Mouse (Mus musculus) lung, postnatal 0 days (tissue): ENCODE data around the gene Nat8f5. TPM values are rescaled to one million over a fixed set of nuclear protein-coding genes. Genes with fewer than 3 reads are reported as not detected.
"Not testable (repeated sequence)": the region's sequence is repeated elsewhere in the genome, so short reads cannot be mapped to it uniquely, and the experiment has no call there.

Experiments
- ATAC-seq: fragments of 200-750 bp; cut with Nextera tagmentation; 2 replicates; pipeline ENCODE4 v1.8.0; 2017; ENCODE audit warnings: moderate library complexity
- DNase-seq: peaks from one replicate; pipeline ENCODE4 v3.0.0-alpha.2; 2016; ENCODE audit warnings: low spot score
- H3K27ac ChIP-seq: fragments of 300-500 bp; sonication (generic); 2 replicates; pipeline ENCODE4 v1.5.1; 2014; ENCODE audit warnings: antibody characterized with exemption, mild to moderate bottlenecking, low read length, mixed read lengths
- H3K27me3 ChIP-seq: fragments of 300-500 bp; sonication (generic); replicated peaks from 2 replicates; pipeline ENCODE4 v1.6.1; 2014; ENCODE audit warnings: low read length, mixed read lengths; ENCODE audit not compliant: insufficient read depth
- H3K36me3 ChIP-seq: fragments of 300-500 bp; sonication (generic); 2 replicates; pipeline ENCODE4 v1.6.1; 2014; ENCODE audit warnings: low read length, mixed read lengths; ENCODE audit not compliant: insufficient read depth
- H3K4me1 ChIP-seq: fragments of 300-500 bp; sonication (generic); 2 replicates; pipeline ENCODE4 v1.6.1; 2014; ENCODE audit warnings: antibody characterized with exemption, low read depth, low read length, mixed read lengths; ENCODE audit not compliant: insufficient read depth
- H3K4me2 ChIP-seq: fragments of 300-500 bp; sonication (generic); replicated peaks from 2 replicates; pipeline ENCODE4 v1.6.1; 2014; ENCODE audit warnings: low read depth, mild to moderate bottlenecking, low read length, moderate library complexity, mixed read lengths
- H3K4me3 ChIP-seq: fragments of 300-500 bp; sonication (generic); 2 replicates; pipeline ENCODE4 v1.5.1; 2014; ENCODE audit warnings: low read depth, low read length
- H3K9ac ChIP-seq: fragments of 300-500 bp; sonication (generic); replicated peaks from 2 replicates; pipeline ENCODE4 v1.6.1; 2014; ENCODE audit warnings: low read depth, mild to moderate bottlenecking
- H3K9me3 ChIP-seq: fragments of 300-500 bp; sonication (generic); 2 replicates; pipeline ENCODE4 v1.6.1; 2016; ENCODE audit warnings: low read length, mixed read lengths
- CTCF ChIP-seq: IDR thresholded peaks from 2 replicates; pipeline ENCODE4 v1.5.1; 2016; ENCODE audit warnings: antibody characterized with exemption, mild to moderate bottlenecking
- EP300 ChIP-seq: IDR thresholded peaks from 2 replicates; pipeline ENCODE4 v1.6.1; 2016; ENCODE audit warnings: antibody characterized with exemption, mild to moderate bottlenecking, control low read depth
- WGBS: fragments of 180-500 bp; shearing (Covaris S2); extraction: QIAGEN DNeasy Blood & Tissue Kit; methylation state at CpG from one replicate; pipeline ENCODE4 v1.1.7; 2014; 5-methylcytosine and 5-hydroxymethylcytosine counted together
- polyA plus RNA-seq: library from polyadenylated mRNA; unstranded; fragments of >200 nt; fragmentation: Nextera tagmentation; extraction: Ambion mirVana; gene quantifications from 2 replicates; pipeline ENCODE4 v1.2.1, GENCODE M21; 2015

Nat8f5 gene
- polyA plus RNA-seq = 0.19 TPM in 1 of 2 replicates, not detected in the other

DNA sequence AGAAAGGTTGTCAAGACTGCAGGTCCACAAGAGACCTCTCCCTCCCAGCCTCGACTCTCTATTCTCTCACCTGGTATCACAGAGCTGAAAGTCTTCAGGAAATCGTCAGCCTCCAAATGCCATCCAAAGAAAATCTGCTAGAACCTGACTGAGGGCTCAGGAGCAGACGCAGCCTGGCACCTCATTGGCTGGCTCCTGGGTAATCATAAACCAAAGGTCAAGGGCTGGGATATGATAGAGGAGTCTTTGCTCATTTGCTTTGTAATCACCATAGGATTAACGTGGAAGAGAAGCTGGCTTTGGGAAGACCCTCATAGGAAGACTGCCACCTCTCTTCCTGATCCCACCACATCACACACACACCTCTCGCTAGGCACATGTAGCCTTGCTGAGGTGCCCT, at the start of gene Nat8f5, which contains the start of gene Nat8f6:
Gene Nat8f5, minus strand, starts transcription at position 136 of the 400 bp plus-strand sequence.
Gene Nat8f6, minus strand, starts transcription at position 118 of the 400 bp plus-strand sequence.
- H3K9me3 ChIP-seq = no peaks in the 10 kb centered on the region
- WGBS = 79% methylated on average over 5 of the region's 5 CpGs

DNA sequence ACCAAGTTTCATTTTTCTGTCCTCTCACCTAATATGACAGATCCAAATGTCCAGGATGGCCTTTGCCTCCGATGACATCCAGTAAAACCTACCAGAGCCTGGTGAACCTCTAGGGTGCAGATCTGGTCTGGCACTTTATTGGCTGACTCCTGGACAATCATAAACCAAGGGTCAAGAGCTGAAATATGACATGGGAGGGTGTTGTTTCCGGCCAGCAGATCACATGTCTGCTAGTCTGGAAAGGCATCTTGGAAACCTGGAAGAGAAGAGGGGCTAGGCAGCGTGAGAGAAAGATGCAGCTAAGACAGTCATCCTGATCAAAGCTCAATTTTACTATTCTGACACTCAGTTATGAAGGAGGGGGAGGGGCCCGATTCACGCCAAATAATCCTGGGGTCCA, 48.2 kb upstream of the Nat8f5 start, which contains the start of gene Nat8f2:
Gene Nat8f2, minus strand, starts transcription at position 153 of the 400 bp plus-strand sequence.
- 53% methylated on average over 5 of the region's 5 CpGs for WGBS
- H3K9me3 ChIP-seq, H3K4me3 ChIP-seq, H3K27ac ChIP-seq, ATAC-seq, H3K4me2 ChIP-seq, H3K4me1 ChIP-seq, DNase-seq, H3K9ac ChIP-seq, H3K36me3 ChIP-seq, H3K27me3 ChIP-seq: not testable (repeated sequence)

More for the DNA sequence above, at the start of gene Nat8f5, which contains the start of gene Nat8f6:
- Histone ChIP-seq H3K4me3 (no peak within 1 kb of the TSS), H3K27me3 (no peaks in the 10 kb centered on the region), H3K4me1 (no peaks in the 10 kb centered on the region), H3K36me3 (no peaks in the 10 kb centered on the region), H3K9ac (no peak within 1 kb of the TSS), H3K4me2 (no peak within 1 kb of the TSS), H3K27ac (no peak within 1 kb of the TSS)
- DNase-seq (no peak), ATAC-seq (no peak)
- TF ChIP-seq EP300 = no peak
- TF ChIP-seq CTCF = no peak

DNA sequence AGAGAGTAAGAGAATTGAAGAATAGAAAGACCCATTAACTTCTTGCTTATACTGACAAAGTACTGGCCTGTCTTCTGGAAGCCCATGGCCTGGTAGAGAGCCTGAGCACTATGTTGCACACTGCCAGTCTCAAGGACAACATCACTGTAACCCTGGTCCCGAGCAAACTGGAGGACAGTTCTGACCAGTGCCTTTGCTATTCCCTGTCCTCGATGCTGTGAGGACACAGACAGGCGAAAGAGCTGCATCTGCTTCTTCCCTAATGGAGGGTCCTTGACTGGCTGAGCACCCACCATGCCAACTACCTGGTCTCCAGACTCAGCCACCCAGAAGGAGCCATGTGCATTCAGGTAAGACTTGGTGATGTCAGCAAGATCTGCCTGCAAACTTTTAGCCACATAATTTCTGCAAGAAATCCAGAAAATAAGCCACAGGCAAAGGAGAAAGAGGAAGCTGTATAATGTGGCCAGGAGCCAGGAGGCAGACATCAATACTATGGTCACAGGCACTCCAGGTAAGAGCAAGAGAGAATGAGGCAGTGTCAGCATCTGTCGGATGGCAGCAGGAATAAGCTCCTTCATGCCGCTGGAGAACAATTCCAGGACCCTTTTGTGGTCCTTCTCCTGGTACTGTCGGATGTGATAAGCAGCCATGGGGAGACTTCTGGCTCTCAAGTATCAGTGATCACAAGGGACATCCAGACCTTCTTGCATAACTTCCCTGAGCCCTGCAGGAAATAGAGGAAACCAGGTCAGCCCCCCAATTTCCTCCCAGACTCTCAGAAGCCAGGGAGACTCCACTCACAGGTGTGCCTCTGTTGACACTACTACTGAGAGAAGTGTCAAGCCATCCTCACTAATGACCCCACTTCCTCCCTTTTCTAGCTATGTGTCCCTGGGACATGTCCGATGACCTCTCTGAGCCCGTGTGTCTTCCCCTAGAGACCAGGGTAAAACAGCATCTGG, 47.2 kb upstream of the Nat8f5 start:
- Histone ChIP-seq H3K27ac (no peak overlapping the region), H3K36me3 (no peaks in the 10 kb centered on the region), H3K9ac (no peak overlapping the region), H3K4me1 (no peaks in the 10 kb centered on the region), H3K4me3 (no peak overlapping the region), H3K4me2 (no peak overlapping the region), H3K27me3 (no peaks in the 10 kb centered on the region), H3K9me3 (no peaks in the 10 kb centered on the region)
- ATAC-seq (no peak), DNase-seq (no peak)
- 66% methylated on average over 8 of the region's 8 CpGs for WGBS
- TF ChIP-seq EP300 = no peak
- no peak for TF ChIP-seq CTCF

DNA sequence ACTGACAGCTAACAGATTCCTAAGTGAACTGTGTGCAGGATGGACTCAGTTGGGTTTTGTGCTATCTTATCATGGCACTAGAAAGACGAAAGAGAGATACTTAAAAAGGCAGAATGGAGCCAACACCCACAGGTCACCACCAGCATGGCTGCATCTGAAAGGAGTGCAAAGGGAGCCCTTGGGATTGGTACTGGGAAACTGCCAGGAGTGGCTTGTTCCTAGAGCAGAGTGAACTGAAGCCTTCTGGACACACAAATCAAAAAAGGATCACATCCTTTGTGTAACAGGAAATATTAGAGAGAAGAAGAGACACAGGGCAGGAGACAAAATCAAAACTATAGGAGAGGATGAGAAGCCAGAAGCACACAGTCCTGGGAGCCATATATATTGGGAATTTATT, 46.2 kb upstream of the Nat8f5 start:
- not testable (repeated sequence) for H3K4me3 ChIP-seq, H3K9me3 ChIP-seq, H3K27ac ChIP-seq, H3K36me3 ChIP-seq, H3K4me2 ChIP-seq, H3K9ac ChIP-seq, H3K4me1 ChIP-seq, H3K27me3 ChIP-seq, DNase-seq, ATAC-seq
- 77% methylated on average over 1 of the region's 1 CpGs for WGBS

DNA sequence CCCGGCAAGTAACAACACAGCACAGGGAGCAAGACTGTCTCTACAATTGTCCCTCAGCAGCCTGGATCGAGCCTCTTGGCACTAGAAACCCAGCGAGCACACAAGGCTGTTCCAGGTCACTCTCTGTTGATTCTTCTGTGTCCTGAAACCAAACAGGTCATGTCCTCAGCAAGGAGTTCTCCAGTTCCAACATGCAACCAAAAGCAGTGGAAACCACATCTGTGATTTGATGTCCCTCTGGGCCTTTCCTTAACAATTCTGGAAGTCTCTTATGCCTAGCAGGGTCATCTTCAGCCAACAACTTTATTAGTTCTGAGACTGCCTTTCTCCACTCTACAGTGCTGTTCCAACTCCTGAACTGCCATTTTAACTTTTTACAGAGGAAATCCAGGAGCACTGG, 45.4 kb upstream of the Nat8f5 start:
- not testable (repeated sequence) for H3K4me2 ChIP-seq, H3K4me3 ChIP-seq, H3K4me1 ChIP-seq, H3K9me3 ChIP-seq, H3K36me3 ChIP-seq, DNase-seq, H3K9ac ChIP-seq, H3K27me3 ChIP-seq, ATAC-seq, H3K27ac ChIP-seq
- WGBS = 80% methylated on average over 3 of the region's 3 CpGs

DNA sequence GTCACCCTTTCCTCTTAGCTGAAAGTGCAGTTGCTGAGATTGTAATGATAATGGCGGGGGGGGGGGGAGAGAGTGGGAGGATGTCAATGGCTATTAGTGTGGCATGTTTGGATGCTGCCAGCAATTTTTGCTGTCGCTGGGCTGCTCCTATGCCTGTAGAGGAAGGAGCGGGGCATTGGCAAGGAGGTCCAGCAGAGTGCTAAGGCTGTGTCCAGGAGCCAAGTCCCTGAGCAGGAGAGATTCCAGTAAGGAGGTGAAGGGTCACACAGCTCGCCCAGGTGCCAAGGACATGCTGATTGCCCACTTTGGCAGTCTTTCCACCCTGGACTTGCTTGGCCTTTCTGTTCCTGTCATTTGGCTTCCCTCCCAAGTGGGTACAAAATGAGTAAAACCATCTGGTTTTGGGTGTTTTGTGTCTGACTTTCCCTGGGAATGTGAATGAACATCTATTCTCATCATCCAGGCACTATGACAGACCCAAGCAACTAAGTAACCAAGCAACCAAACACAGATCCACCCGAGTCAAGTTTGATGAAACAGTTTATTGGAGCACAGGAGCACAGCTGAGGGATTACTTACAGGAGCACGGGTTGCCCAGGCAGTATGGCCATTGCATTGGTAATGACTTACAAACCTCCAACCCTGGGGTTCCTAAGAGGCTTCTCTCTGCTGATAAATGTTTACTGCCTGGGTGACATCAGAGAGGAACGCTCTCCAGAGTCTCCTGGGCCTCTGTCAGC, 44.3 kb upstream of the Nat8f5 start:
- H3K4me1 ChIP-seq, ATAC-seq, H3K27ac ChIP-seq, H3K27me3 ChIP-seq, H3K4me2 ChIP-seq, H3K9me3 ChIP-seq, H3K4me3 ChIP-seq, H3K36me3 ChIP-seq, DNase-seq, H3K9ac ChIP-seq: not testable (repeated sequence)
- WGBS = 59% methylated on average over 6 of the region's 7 CpGs
